Mouse (Mus musculus): ENCODE data around the gene Tnrc6a.

Gene Tnrc6a

GRCm38 (mm10) chr7:123187246-123187645 is 63.6 kb downstream of the Tnrc6a start:
- in situ Hi-C loops (cut with MboI; ENCODE audit: low sequenced_read_pairs), result no loop called here

GRCm38 (mm10) chr7:123188462-123188861 is 64.8 kb downstream of the Tnrc6a start:
- in situ Hi-C loops (cut with MboI; ENCODE audit: low sequenced_read_pairs), result no loop called here

- in situ Hi-C loops (cut with MboI; ENCODE audit: low sequenced_read_pairs), result no loop called here
Observed at GRCm38 (mm10) chr7:123189762-123190161, 66.1 kb downstream of the Tnrc6a start.

GRCm38 (mm10) chr7:123191731-123192130 is 68.0 kb downstream of the Tnrc6a start:
- in situ Hi-C loops (cut with MboI; ENCODE audit: low sequenced_read_pairs), result no loop called here

GRCm38 (mm10) chr7:123193201-123193600 is 69.5 kb downstream of the Tnrc6a start:
- in situ Hi-C loops (cut with MboI; ENCODE audit: low sequenced_read_pairs), result no loop called here

- in situ Hi-C loops (cut with MboI; ENCODE audit: low sequenced_read_pairs), result no loop called here
Observed at GRCm38 (mm10) chr7:123194696-123195095, 71.0 kb downstream of the Tnrc6a start.

- in situ Hi-C loops (cut with MboI; ENCODE audit: low sequenced_read_pairs), result no loop called here
Observed at GRCm38 (mm10) chr7:123196432-123196831, 72.7 kb downstream of the Tnrc6a start.

- in situ Hi-C loops (cut with MboI; ENCODE audit: low sequenced_read_pairs), result no loop called here
Observed at GRCm38 (mm10) chr7:123198695-123199094, 75.0 kb downstream of the Tnrc6a start.

- in situ Hi-C loops (cut with MboI; ENCODE audit: low sequenced_read_pairs), result no loop called here
Observed at GRCm38 (mm10) chr7:123199151-123199550, 75.5 kb downstream of the Tnrc6a start.

- in situ Hi-C loops (cut with MboI; ENCODE audit: low sequenced_read_pairs), result no loop called here
Observed at GRCm38 (mm10) chr7:123199656-123200206, 76.0 kb downstream of the Tnrc6a start.

GRCm38 (mm10) chr7:123200722-123201121 is 77.0 kb downstream of the Tnrc6a start:
- in situ Hi-C loops (cut with MboI; ENCODE audit: low sequenced_read_pairs), result no loop called here

GRCm38 (mm10) chr7:123205261-123205660 is 81.6 kb downstream of the Tnrc6a start:
- in situ Hi-C loops (cut with MboI; ENCODE audit: low sequenced_read_pairs), result loop anchor here (5.0 kb wide), 1 partner anchor 257 kb away; the partner anchor contains the start of gene Aqp8

GRCm38 (mm10) chr7:123207561-123207960 is 83.9 kb downstream of the Tnrc6a start:
- in situ Hi-C loops (cut with MboI; ENCODE audit: low sequenced_read_pairs), result loop anchor here (5.0 kb wide), 1 partner anchor 255 kb away; the partner anchor contains the start of gene Aqp8

GRCm38 (mm10) chr7:123209864-123210263 is 86.2 kb downstream of the Tnrc6a start:
- in situ Hi-C loops (cut with MboI; ENCODE audit: low sequenced_read_pairs), result loop anchor here (5.0 kb wide), 1 partner anchor 252 kb away; the partner anchor contains the start of gene Aqp8

- in situ Hi-C loops (cut with MboI; ENCODE audit: low sequenced_read_pairs), result no loop called here
Observed at GRCm38 (mm10) chr7:123211461-123211860, 87.8 kb downstream of the Tnrc6a start.

- in situ Hi-C loops (cut with MboI; ENCODE audit: low sequenced_read_pairs), result no loop called here
Observed at GRCm38 (mm10) chr7:123212316-123212715, 88.6 kb downstream of the Tnrc6a start.

GRCm38 (mm10) chr7:123214365-123215075 is 90.8 kb downstream of the Tnrc6a start, which contains the start of gene Slc5a11:
Slc5a11 (plus strand) TSS chr7:123214780.
- in situ Hi-C loops (cut with MboI; ENCODE audit: low sequenced_read_pairs), result no loop called here

GRCm38 (mm10) chr7:123215138-123215537 is 91.5 kb downstream of the Tnrc6a start:
- in situ Hi-C loops (cut with MboI; ENCODE audit: low sequenced_read_pairs), result no loop called here

- in situ Hi-C loops (cut with MboI; ENCODE audit: low sequenced_read_pairs), result no loop called here
Observed at GRCm38 (mm10) chr7:123217448-123218354, 94.0 kb downstream of the Tnrc6a start.

GRCm38 (mm10) chr7:123218620-123219019 is 94.9 kb downstream of the Tnrc6a start:
- in situ Hi-C loops (cut with MboI; ENCODE audit: low sequenced_read_pairs), result no loop called here

Data from CH12F3 (cell line).